Mouse (Mus musculus): ENCODE results near the gene Ppp2r5d. TPM values are rescaled to one million over a fixed set of nuclear protein-coding genes. Genes with fewer than 3 reads are reported as not detected.
A peak's percentile ranks its signal among the peaks of the same experiment; 100 is the strongest.

The Ppp2r5d gene
- polyA plus RNA-seq, 1 experiment from 2014 or later: 107 TPM

DNA sequence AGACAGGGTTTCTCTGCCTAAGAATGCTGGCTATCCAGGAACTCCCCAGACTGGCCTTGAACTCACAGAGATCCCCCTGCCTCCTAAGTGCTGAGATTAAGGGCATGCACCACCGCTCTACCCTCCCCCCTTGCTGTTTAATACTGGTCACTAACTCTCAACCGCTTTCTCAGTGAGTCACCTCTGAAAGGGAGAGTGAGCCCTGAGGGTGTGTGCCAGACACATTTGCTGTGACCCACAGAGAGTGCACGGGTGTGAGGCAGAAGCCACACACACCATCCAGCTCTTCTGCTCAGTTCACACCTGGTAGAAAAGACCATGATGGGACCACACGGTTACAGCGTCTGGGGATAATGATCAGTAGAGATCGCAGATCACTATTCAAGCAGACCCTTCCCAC, 6.4 kb downstream of the Ppp2r5d start:
- ATAC-seq (ENCODE audit: low FRiP score, low read depth): no peak
- WGBS: 89% methylated on average over 6 of the region's 6 CpGs
- Histone ChIP-seq H3K27me3 (replicated peaks) (no peaks in the 10 kb centered on the region), H3K27ac (no peak overlapping the region), H3K9me3 (no peaks in the 10 kb centered on the region), H3K4me3 (no peak overlapping the region), H3K4me1 (peaks cover 22% of the 10 kb centered on the region), H3K9ac (no peak overlapping the region), H3K36me3 (peaks cover 28% of the 10 kb centered on the region), H3K4me2 (replicated peaks) (no peak overlapping the region)

DNA sequence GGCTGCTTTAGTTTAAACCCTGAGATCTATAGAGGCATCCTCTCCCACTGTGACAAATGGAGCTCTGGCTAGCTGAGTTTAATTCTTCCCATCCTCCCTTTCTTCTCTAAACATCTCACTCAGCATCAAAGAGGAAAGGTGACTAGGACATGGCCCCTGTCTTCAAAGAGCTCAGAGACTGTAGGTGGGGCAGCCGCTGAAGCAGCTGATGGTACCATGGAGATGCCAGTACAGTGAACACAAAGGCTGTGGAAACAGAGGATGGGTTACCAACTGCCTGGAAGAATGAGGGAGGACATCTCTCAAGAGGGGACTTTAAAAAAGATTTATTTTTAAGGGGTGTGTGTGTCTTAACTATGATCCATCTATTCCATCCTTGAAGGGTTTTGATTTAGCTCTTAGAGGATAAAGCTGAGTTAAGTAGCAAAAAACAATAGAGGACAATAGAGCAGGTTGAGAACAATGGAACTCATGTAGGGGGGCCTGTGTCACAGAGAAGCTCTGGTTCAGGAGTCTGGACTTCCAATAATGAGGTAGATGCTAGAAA, 10.3 kb downstream of the Ppp2r5d start:
- Histone ChIP-seq H3K27me3 (replicated peaks) (no peaks in the 10 kb centered on the region), H3K4me1 (no peaks in the 10 kb centered on the region), H3K4me2 (replicated peaks) (no peak overlapping the region), H3K9me3 (no peaks in the 10 kb centered on the region), H3K9ac (no peak overlapping the region), H3K27ac (no peak overlapping the region), H3K4me3 (no peak overlapping the region), H3K36me3 (peaks cover 32% of the 10 kb centered on the region)
- 68% methylated on average over 1 of the region's 1 CpGs for WGBS
- no peak for ATAC-seq (ENCODE audit: low FRiP score, low read depth)

DNA sequence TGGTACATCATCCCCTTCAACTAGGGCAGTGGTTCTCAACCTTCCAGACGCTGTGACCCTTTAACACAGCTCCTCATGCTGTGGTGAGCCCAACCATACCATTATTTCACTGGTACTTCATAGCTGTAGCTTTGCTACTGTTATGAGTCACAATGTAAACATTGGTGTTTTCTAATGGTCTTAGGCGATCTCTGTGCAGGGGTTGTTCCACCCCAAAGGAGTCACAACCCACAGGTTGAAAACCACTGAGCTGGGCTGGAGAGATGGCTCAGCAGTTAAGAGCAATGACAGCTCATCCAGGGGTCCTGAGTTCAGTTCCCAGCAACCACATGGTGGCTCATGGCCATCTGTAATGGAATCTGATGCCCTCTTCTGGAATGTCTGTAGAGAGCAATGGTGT, 13.5 kb downstream of the Ppp2r5d start:
- WGBS: 96% methylated on average over 2 of the region's 2 CpGs
- H3K4me1 ChIP-seq: no peaks in the 10 kb centered on the region
- no peak for ATAC-seq (ENCODE audit: low FRiP score, low read depth)
- H3K36me3 ChIP-seq: peaks cover 25% of the 10 kb centered on the region
- no peaks in the 10 kb centered on the region for H3K27me3 ChIP-seq (replicated peaks)
- H3K27ac ChIP-seq: no peak overlapping the region
- H3K9me3 ChIP-seq: no peaks in the 10 kb centered on the region
- H3K4me2 ChIP-seq (replicated peaks): no peak overlapping the region
- no peak overlapping the region for H3K9ac ChIP-seq
- H3K4me3 ChIP-seq: no peak overlapping the region

DNA sequence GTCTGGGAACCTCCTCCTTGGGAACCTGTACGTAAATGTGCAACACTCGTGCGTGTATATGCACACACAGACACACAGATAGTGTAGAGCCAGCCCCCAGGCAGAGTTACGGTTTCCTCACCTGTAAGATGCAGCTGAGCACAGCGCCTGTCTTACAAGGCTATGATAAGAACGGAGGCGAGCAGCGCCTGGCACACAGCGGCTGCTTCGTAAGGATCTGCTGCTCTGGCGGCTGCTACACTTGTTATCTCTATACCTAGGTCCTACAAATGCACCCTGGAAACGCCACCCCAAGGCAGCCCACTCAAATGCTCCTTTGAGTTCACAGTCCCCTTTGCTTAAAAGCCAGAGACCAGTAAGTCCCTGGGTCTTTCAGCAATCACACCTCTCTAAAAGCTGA, 14.2 kb downstream of the Ppp2r5d start:
- 95% methylated on average over 12 of the region's 12 CpGs for WGBS
- H3K27ac ChIP-seq: no peak overlapping the region

DNA sequence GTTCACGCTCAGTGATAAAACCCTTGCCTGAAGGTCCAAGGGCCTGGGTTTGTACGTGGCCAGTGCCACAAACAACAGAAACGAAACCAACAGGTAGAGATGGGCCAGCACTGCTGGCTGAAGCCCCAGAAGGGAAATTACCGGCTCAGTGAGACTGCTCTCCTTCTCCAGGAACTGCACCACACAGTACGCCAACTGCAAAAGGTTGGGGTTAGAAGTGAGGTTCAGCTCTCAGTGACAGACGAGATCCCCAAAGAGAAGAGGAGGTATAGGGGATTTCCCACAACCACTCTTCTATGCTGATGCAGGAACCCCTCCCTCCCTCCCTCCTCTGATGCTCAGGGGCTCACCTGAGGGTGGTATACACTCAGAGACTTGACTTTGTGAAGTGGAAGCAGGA, 19.0 kb downstream of the Ppp2r5d start:
- 92% methylated on average over 6 of the region's 6 CpGs for WGBS
- H3K4me3 ChIP-seq: no peak overlapping the region
- H3K9ac ChIP-seq: no peak overlapping the region
- no peaks in the 10 kb centered on the region for H3K9me3 ChIP-seq
- H3K27ac ChIP-seq: no peak overlapping the region
- H3K4me1 ChIP-seq: peaks cover 8% of the 10 kb centered on the region
- H3K4me2 ChIP-seq (replicated peaks): no peak overlapping the region
- peaks cover 55% of the 10 kb centered on the region for H3K36me3 ChIP-seq
- H3K27me3 ChIP-seq (replicated peaks): no peaks in the 10 kb centered on the region
- ATAC-seq (ENCODE audit: low FRiP score, low read depth): no peak

More for the DNA sequence above, 14.2 kb downstream of the Ppp2r5d start:
- H3K36me3 ChIP-seq: peaks cover 28% of the 10 kb centered on the region
- no peaks in the 10 kb centered on the region for H3K27me3 ChIP-seq (replicated peaks)
- H3K4me2 ChIP-seq (replicated peaks): no peak overlapping the region
- no peak overlapping the region for H3K9ac ChIP-seq
- H3K9me3 ChIP-seq: no peaks in the 10 kb centered on the region
- H3K4me1 ChIP-seq: no peaks in the 10 kb centered on the region
- no peak overlapping the region for H3K4me3 ChIP-seq
- ATAC-seq (ENCODE audit: low FRiP score, low read depth): no peak

DNA sequence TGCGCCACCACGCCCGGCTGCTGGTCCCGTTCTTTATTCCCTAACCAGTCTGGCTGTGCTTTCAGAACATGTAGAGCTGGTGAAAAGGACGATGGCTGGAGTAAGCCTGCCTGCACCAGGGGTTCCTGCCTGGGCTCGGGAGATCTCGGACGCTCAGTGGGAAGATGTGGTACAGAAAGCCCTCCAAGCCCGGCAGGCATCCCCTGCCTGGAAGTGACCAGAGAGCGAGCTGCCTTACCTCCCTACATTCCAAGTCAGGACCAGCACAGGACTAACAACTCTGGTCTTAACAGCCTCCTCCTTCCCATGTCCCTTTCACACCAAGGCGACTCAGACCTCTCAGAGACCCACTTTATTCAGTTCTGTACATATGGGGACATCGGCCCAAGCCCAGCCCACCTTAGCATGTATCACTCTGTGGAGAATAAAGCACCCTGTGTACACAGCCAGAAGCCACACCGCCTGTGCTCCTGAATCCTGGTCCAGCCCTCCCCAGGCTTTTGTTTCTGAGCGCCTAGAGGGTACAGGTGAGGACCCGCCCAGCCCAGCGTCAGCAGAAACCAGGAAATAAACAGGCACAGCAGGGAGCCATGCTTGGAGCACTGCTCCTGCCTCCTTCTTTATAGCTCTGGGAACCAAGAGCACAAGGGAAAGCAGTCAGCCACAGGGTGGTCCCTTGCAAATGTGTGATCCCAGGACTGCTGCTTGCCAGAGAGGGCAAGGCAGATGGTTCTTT, 22.1 kb downstream of the Ppp2r5d start:
- Histone ChIP-seq H3K9me3 (no peaks in the 10 kb centered on the region), H3K36me3 (peaks cover 59% of the 10 kb centered on the region)

DNA sequence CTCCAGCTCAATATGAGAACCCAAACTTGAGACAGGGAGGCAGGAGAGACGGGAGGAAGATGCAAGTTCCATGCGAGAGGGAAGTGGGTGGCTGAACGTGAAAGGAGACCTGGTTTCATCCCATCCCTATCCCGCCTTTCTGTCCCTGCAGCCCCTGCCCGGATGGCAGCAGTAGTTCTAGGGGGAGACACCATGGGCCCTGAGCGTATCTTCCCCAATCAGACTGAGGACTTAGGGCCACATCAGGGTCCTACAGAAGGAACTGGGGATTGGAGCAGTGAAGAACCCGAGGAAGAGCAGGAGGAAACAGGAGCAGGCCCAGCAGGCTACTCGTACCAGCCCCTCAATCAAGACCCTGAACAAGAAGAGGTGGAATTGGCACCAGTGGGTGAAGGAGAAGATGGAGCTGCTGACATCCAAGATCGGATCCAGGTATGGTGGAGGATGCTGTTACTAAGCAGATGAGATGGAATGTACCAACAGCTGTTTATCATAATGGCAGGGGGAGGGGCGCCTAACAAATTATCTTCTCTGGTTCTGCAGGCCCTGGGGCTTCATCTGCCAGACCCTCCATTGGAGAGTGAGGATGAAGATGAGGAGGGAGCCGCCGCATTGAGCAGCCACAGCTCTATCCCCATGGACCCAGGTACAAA, 23.3 kb downstream of the Ppp2r5d start:
- H3K27ac ChIP-seq: no peak overlapping the region
- peaks cover 21% of the 10 kb centered on the region for H3K4me1 ChIP-seq
- H3K27me3 ChIP-seq (replicated peaks): no peaks in the 10 kb centered on the region
- peak overlapping the region; percentile 75 for H3K4me3 ChIP-seq
- no peaks in the 10 kb centered on the region for H3K9me3 ChIP-seq
- peak overlapping the region; percentile 89 for H3K4me2 ChIP-seq (replicated peaks)
- 26% methylated on average over 12 of the region's 12 CpGs for WGBS
- ATAC-seq (ENCODE audit: low FRiP score, low read depth): peak; percentile 5; the same call in 1 of the 2 replicates
- peaks cover 59% of the 10 kb centered on the region for H3K36me3 ChIP-seq
- H3K9ac ChIP-seq: peak overlapping the region; percentile 64

More for the DNA sequence above, 22.1 kb downstream of the Ppp2r5d start:
- no peak overlapping the region for H3K27ac ChIP-seq
- H3K4me2 ChIP-seq (replicated peaks): no peak overlapping the region
- H3K9ac ChIP-seq: no peak overlapping the region
- 78% methylated on average over 16 of the region's 16 CpGs for WGBS
- peaks cover 21% of the 10 kb centered on the region for H3K4me1 ChIP-seq
- ATAC-seq (ENCODE audit: low FRiP score, low read depth): no peak
- no peaks in the 10 kb centered on the region for H3K27me3 ChIP-seq (replicated peaks)
- H3K4me3 ChIP-seq: no peak overlapping the region

DNA sequence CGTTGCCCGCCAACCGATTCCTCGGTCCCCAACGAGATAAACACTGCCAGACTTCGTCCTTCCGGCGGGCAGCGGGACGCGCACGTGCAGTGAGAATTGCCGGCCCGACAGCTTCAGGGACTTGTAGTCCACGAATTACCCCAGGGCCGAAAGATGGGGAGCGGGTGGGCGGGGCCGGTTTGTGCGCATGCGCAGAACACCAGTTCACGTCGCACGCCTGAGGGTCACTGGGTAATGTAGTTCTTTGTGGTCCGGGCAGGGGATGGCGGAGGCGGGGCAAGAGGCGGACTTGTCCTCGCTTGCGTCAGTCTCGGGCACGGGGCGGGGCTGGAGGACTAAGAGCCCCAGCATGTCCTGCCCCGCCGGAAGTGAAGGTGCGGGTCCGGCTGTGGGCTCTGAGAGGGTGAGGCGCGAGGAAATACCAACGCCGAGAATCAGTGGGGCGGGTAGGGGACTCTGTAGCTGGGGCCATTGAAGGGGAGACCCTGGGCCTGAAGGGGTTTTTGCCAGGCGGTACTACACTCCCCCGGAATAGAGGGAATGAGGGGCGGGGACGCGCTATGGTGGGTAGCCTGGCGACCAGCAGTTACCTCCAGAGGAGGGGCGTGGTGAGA, 24.0 kb downstream of the Ppp2r5d start, which contains the start of gene Klhdc3:
Klhdc3 (minus strand) TSS at position 155 of the 614 bp plus-strand sequence.
- Histone ChIP-seq H3K4me3 (peak within 1 kb of the TSS; percentile 75), H3K9me3 (no peaks in the 10 kb centered on the region), H3K9ac (peak within 1 kb of the TSS; percentile 71), H3K4me2 (replicated peaks) (peak within 1 kb of the TSS; percentile 89), H3K27me3 (replicated peaks) (no peaks in the 10 kb centered on the region), H3K36me3 (peaks cover 59% of the 10 kb centered on the region), H3K27ac (peak within 1 kb of the TSS; percentile 33; the same call in 1 of the 2 replicates), H3K4me1 (peaks cover 21% of the 10 kb centered on the region)
- ATAC-seq (ENCODE audit: low FRiP score, low read depth): peak; percentile 97
- WGBS: under 1% methylated on average over 49 of the region's 49 CpGs

DNA sequence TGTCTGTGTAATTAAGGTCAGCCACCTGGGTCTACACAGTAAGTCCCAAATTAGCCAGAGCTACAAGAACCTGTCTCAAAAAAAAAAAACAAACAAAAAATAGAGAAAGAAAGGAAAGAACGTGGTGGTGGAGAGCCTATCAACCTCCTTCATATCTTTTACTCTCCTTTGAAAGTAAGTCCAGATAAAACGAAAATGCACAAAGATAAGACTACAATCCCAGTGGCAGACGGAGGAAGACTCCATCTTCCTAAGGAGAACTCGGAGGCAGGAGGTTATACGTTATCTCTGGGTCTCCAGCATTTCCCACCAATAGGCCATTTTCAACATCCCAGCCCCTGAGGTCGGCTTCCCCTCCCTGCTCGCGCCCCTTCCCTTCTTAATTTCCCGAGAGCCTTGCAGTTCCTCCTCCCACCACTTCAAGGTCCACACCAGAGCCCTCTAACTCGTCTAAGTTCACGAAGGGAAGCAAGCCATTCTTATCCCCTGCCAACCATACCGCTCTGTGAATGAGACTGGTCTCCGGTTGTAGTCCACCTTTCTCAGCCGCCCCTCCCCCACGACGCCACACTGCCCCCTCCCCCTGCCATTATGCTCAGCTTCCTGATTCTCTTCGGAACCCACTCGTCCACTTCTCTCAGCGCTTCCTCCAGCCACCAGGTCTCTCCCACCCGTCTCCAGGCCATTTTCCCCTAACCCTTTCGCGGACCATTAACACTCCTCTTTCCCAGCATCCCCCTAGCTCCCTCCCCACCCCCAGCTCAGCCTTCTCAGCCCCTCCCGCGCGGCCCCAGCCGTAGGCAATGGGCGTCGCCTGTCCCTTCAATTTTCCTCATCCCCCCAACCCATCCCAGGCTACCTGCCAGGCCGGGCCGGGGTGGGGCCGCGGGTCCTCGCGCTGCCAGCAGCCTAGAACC, 24.8 kb downstream of the Ppp2r5d start:
- peak; percentile 61 for ATAC-seq (ENCODE audit: low FRiP score, low read depth)
- peak overlapping the region; percentile 75 for H3K4me3 ChIP-seq
- no peaks in the 10 kb centered on the region for H3K9me3 ChIP-seq
- 1% methylated on average over 34 of the region's 34 CpGs for WGBS
- H3K4me2 ChIP-seq (replicated peaks): peak overlapping the region; percentile 89
- peak overlapping the region; percentile 33; the same call in 1 of the 2 replicates for H3K27ac ChIP-seq
- no peaks in the 10 kb centered on the region for H3K27me3 ChIP-seq (replicated peaks)
- peaks cover 59% of the 10 kb centered on the region for H3K36me3 ChIP-seq
- H3K9ac ChIP-seq: peak overlapping the region; percentile 71
- peaks cover 21% of the 10 kb centered on the region for H3K4me1 ChIP-seq

DNA sequence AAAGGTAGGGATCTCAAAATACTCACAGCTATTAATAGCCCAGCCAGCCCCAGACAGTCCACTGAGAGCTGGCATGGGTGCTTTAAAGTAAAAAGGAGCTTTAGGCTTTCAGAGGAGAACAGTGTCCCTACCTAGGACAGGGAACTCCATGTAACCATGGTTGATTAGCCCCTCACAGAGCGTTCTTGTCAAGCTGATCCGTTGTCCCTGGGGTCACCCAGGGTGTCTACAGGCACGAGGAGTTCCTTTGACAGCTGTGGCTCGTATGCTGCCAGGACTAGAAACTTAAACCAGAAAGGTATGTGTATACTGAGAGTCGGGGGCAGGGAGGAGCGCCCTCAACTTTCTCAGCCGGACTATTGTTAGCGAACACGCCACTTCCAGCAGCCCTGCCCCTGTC, 26.0 kb downstream of the Ppp2r5d start:
- Histone ChIP-seq H3K4me1 (peaks cover 27% of the 10 kb centered on the region), H3K4me3 (no peak overlapping the region), H3K27me3 (replicated peaks) (no peaks in the 10 kb centered on the region), H3K4me2 (replicated peaks) (peak overlapping the region; percentile 89), H3K27ac (no peak overlapping the region), H3K36me3 (peaks cover 52% of the 10 kb centered on the region), H3K9me3 (no peaks in the 10 kb centered on the region), H3K9ac (peak overlapping the region; percentile 71; the same call in 1 of the 2 replicates)
- 73% methylated on average over 9 of the region's 9 CpGs for WGBS
- ATAC-seq (ENCODE audit: low FRiP score, low read depth): no peak

DNA sequence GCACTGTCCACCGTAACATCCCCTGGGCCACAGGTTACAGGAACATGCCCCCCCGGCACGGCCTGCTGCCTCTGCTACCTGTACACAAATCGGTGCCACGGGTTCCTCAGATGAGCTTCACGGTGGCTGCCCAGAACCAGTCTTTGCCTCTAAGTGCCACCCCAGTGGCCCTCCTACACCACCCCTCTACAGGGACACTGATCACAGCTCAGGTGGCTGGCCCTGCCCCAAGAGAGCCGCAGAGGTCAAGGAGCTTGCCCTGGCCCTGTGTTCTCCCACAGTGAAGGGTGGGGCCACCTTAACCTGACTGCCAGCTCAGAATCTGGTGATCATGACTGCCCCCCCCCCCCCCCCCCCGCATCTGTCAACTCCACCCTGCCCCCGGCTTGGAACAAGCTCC, 26.5 kb downstream of the Ppp2r5d start, which contains the start of gene Mea1:
Mea1 (plus strand) TSS at position 378 of the 400 bp plus-strand sequence.
- no peak within 1 kb of the TSS for H3K27ac ChIP-seq
- 89% methylated on average over 8 of the region's 9 CpGs for WGBS
- no peak for ATAC-seq (ENCODE audit: low FRiP score, low read depth)

More for the DNA sequence above, 26.5 kb downstream of the Ppp2r5d start, which contains the start of gene Mea1:
- H3K9me3 ChIP-seq: no peaks in the 10 kb centered on the region
- H3K4me1 ChIP-seq: peaks cover 31% of the 10 kb centered on the region
- peak within 1 kb of the TSS; percentile 75 for H3K4me3 ChIP-seq
- H3K4me2 ChIP-seq (replicated peaks): peak within 1 kb of the TSS; percentile 89
- H3K27me3 ChIP-seq (replicated peaks): no peaks in the 10 kb centered on the region
- H3K36me3 ChIP-seq: peaks cover 47% of the 10 kb centered on the region
- H3K9ac ChIP-seq: peak within 1 kb of the TSS; percentile 71
